Mouse (Mus musculus) E14TG2a.4 (cell line): Measurements from ENCODE around the gene Batf2.

Source experiments
- H3K27me3 ChIP-seq: 2 replicates; pipeline ENCODE4 v1.6.1; 2014; ENCODE audit warnings: low read length, control low read depth; ENCODE audit not compliant: insufficient read depth
- H3K36me3 ChIP-seq: 2 replicates; pipeline ENCODE4 v1.6.1; 2014; ENCODE audit warnings: low read length, control low read depth; ENCODE audit not compliant: insufficient read depth
- H3K4me1 ChIP-seq: replicated peaks from 2 replicates; pipeline ENCODE4 v1.6.1; 2014; ENCODE audit warnings: low read depth, low read length, control low read depth
- H3K4me3 ChIP-seq: replicated peaks from 2 replicates; pipeline ENCODE4 v1.5.1; 2014; ENCODE audit warnings: mild to moderate bottlenecking, low read length
- H3K9me3 ChIP-seq: 2 replicates; pipeline ENCODE4 v1.6.1; 2014; ENCODE audit warnings: low read length, control low read depth
- CTCF ChIP-seq: conservative IDR thresholded peaks from 2 replicates; pipeline ENCODE4 v1.5.1; 2014; ENCODE audit warnings: low read length
- NANOG ChIP-seq: IDR thresholded peaks from 2 replicates; pipeline ENCODE4 v1.6.1; 2014; ENCODE audit warnings: borderline replicate concordance, low read length, mixed read lengths
- POU5F1 ChIP-seq: IDR thresholded peaks from 2 replicates; pipeline ENCODE4 v1.6.1; 2014; ENCODE audit warnings: low read length, borderline replicate concordance

Batf2 gene

GRCm38 (mm10) chr19:6178775-6179174 is 38.0 kb downstream of the Batf2 start:
- Histone ChIP-seq H3K9me3 (no peaks in the 10 kb centered on the region; the same call in 1 of the 2 replicates), H3K4me1 (peaks cover 4% of the 10 kb centered on the region), H3K27me3 (peaks cover 20% of the 10 kb centered on the region), H3K4me3 (no peak overlapping the region), H3K36me3 (no peaks in the 10 kb centered on the region)
- TF ChIP-seq NANOG, result no peak
- no peak for TF ChIP-seq POU5F1
- no peak for TF ChIP-seq CTCF

DNA sequence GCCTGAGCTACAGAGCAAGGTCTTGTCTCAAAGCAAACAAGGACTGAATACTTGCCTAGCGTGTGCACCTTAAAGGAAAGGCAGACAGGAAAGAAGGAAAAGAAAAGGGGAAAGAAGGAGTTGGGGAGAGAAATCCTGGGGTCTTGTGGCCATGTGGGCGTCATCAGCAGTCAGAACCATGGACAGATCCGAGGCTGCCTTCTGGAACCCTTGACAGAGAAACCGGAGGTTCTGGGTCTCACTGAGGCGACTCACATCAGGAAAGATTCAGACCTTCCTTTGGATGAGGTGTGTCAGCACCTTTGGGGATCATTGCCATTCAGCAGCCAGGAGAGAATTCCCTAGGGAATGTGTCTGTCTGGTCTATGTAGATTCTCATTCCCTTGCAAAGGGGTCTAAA is 40.8 kb downstream of the Batf2 start:
- Histone ChIP-seq H3K4me3 (no peak overlapping the region), H3K4me1 (peaks cover 12% of the 10 kb centered on the region), H3K36me3 (no peaks in the 10 kb centered on the region), H3K9me3 (no peaks in the 10 kb centered on the region; the same call in 1 of the 2 replicates), H3K27me3 (peaks cover 40% of the 10 kb centered on the region)
- TF ChIP-seq POU5F1 (no peak), CTCF (no peak), NANOG (no peak)

DNA sequence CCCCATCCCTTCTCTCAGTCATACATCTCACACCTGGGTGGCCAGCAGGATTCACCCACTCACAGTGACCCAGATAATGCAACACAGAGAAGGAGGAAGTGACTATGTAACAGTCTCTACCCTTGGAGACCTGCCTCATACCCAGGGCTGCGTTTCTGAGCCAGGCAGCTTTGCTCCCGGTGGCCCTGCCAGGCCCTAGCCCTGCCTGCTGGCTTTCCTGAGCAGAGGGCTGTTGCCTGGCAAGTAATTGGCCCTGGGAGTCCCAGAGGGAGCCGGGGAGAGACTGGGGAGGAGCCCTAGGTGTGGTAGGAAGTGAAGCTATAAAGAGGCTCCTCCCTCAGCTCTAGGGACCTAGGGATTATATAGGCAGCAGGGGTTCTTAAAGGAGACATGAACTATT is 41.8 kb downstream of the Batf2 start:
- peaks cover 12% of the 10 kb centered on the region for H3K4me1 ChIP-seq
- H3K27me3 ChIP-seq, result peaks cover 40% of the 10 kb centered on the region
- H3K9me3 ChIP-seq, result no peaks in the 10 kb centered on the region; the same call in 1 of the 2 replicates
- no peak overlapping the region for H3K4me3 ChIP-seq
- TF ChIP-seq NANOG (no peak), POU5F1 (no peak), CTCF (no peak)
- H3K36me3 ChIP-seq, result no peaks in the 10 kb centered on the region

DNA sequence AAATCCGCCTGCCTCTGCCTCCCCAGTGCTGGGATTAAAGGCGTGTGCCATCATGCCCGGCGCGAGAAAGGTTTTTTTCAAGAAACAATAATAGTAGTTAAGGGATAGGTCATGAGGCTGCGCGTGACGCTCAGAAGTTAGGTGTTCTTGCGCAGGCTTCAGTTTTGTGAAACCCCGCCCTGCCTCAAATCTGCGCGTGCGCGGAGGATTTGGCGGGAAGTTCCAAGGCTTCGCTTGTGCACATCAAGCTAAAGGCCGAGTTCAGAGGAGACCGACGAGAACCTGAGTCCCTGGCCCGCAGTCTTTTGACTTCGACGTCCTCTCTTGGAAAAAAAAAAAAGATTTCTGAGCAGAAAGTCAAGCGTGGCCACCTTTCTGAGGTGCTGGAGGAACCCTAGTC is 43.3 kb downstream of the Batf2 start, which contains the start of gene Majin:
Gene Majin (plus strand): TSS at position 258 of the 400 bp plus-strand sequence.
- no peaks in the 10 kb centered on the region for H3K36me3 ChIP-seq
- no peak for TF ChIP-seq NANOG
- no peak for TF ChIP-seq CTCF
- no peak for TF ChIP-seq POU5F1
- H3K4me1 ChIP-seq, result peaks cover 12% of the 10 kb centered on the region
- peak within 1 kb of the TSS; percentile 59; the same call in 1 of the 2 replicates for H3K4me3 ChIP-seq
- H3K9me3 ChIP-seq, result no peaks in the 10 kb centered on the region; the same call in 1 of the 2 replicates
- peaks cover 40% of the 10 kb centered on the region for H3K27me3 ChIP-seq

DNA sequence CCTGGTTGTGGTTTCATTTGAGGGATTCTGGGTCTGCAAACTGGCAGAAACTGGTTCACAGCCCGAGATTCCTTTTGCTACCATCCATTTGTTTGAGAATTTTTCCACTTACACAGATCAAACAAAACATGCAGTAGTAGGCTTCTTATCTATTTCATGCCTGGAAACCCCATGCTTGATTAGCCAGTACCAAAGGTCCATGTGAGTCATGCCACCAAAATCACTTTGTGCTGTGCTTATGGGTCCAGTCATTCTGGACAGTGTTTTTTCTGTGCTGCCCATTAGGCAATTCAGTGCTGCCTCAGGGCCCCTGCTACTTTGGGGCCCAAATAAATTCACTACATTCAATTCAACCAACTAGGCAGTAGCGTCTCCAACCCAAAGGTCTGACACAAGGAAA is 63.5 kb downstream of the Batf2 start:
- Histone ChIP-seq H3K36me3 (no peaks in the 10 kb centered on the region), H3K4me1 (no peaks in the 10 kb centered on the region), H3K9me3 (no peaks in the 10 kb centered on the region), H3K27me3 (no peaks in the 10 kb centered on the region), H3K4me3 (no peak overlapping the region)
- no peak for TF ChIP-seq NANOG
- TF ChIP-seq CTCF, result no peak
- TF ChIP-seq POU5F1, result no peak

DNA sequence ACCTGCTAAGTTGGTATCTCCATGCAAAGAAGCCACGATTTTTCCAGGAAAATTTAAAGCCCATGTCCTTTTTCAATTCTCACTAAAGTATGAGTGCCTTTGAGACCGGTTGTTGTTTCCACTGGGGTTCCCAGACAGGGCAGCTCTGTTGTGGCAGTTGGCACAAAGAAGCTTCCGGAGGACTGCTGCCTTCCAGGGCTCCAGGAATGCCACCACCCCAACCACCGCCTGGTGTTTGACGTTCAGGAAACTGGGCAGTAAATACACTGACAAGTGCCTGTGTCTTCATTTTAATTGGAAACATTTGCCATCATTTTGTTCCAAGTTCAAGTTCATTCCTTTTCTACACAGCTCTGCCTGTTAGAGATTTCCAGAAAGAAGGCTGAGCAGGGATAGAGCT is 65.9 kb downstream of the Batf2 start:
- TF ChIP-seq POU5F1, result no peak
- TF ChIP-seq NANOG, result no peak
- TF ChIP-seq CTCF, result no peak
- Histone ChIP-seq H3K9me3 (no peaks in the 10 kb centered on the region), H3K4me1 (peaks cover 3% of the 10 kb centered on the region; the same call in 1 of the 2 replicates), H3K27me3 (no peaks in the 10 kb centered on the region), H3K36me3 (no peaks in the 10 kb centered on the region), H3K4me3 (no peak overlapping the region)

DNA sequence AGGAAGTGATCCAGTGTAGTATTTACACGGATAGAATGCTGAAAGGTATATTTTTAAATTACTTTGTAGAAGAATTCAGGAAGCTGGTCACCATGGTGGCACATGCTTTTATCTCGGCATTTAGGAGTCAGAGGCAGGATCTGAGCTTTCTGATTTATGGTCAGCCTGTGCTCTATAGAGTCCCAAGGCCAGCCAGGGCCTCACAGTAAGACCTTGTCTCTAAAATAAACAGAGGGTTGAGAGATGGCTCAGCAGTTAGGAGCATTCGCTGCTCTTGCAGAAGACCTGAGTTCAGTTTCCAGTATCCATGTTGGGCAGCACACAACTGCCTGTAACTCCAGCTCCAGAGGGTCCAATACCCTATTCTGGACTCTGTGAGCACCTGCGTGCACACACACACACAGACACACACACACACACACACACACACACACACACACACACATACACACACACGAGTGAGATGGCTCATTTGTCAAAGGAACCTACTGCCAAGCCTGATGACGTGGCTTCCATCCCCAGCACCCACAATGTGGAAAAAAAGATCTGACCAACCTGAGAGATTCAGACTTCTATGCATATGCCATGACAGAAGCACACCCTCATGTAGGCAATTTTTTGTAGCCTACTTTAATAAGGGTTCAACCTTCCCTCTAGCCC is 75.4 kb downstream of the Batf2 start:
- peaks cover 27% of the 10 kb centered on the region; the same call in 1 of the 2 replicates for H3K27me3 ChIP-seq
- TF ChIP-seq POU5F1 (no peak), NANOG (no peak), CTCF (no peak)
- no peak overlapping the region for H3K4me3 ChIP-seq
- H3K4me1 ChIP-seq, result no peaks in the 10 kb centered on the region; the same call in 1 of the 2 replicates
- no peaks in the 10 kb centered on the region for H3K9me3 ChIP-seq
- no peaks in the 10 kb centered on the region for H3K36me3 ChIP-seq

GRCm38 (mm10) chr19:6218606-6219005 is 77.8 kb downstream of the Batf2 start:
- TF ChIP-seq CTCF, result no peak
- no peak for TF ChIP-seq POU5F1
- no peak for TF ChIP-seq NANOG
- Histone ChIP-seq H3K27me3 (peaks cover 25% of the 10 kb centered on the region; the same call in 1 of the 2 replicates), H3K4me1 (peaks cover 8% of the 10 kb centered on the region), H3K9me3 (no peaks in the 10 kb centered on the region), H3K36me3 (no peaks in the 10 kb centered on the region), H3K4me3 (no peak overlapping the region)
